Mouse (Mus musculus) right cerebral cortex, postnatal 36 days (tissue): ENCODE measurements around the gene Mast3.

ENCODE experiments used
- DNase-seq, 2 experiments: peaks; one replicate each; pipeline ENCODE4 v3.0.0; 2022; ENCODE audit warnings: low spot score in 2 of 2, mixed read lengths in 1 of 2

The Mast3 gene

DNA sequence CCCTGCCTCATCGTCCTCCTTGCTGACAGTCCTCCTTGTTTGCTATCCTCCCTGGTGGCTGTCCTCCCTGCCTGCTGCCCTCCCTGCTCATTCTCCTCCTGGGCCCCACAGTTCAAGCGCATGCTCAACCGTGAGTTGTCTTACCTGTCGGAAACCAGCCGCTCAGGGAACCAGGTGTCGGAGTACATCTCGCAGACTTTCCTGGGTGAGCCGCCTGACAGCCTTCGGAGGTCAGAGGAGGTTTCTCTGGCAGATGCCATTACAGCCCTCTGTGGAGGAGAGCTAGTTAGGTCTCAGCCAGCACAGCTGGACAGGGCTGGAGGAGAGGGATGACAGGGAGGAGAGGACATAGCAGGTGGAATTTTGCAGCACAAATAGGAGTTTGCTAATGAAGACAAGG lies 58.2 kb downstream of the Mast3 start:
- DNase-seq: no peak

DNA sequence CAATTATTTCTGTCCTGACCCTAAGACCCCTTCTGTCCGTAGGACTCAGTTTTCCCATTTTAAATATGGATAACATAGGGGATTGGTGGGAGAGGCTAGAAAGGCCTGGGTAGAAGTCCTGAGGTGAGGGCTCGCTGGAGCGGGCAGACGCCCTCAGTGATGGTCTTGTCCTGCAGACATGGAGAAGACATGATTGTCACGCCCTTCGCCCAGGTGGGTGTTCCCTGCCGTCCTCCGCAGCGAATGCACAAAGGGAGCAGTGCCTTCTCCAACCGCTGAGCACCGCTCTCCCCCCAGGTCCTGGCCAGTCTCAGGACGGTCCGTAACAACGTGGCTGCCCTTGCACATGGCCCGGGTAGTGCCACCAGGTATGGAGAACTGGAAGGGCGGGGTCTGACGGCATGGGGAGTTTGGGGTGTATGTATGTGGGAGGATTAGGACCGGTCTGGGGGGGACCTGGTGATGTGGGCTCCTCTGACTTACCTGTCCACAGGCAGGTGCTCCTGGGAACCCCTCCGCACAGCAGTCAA lies 59.1 kb downstream of the Mast3 start:
- no peak for DNase-seq

GRCm38 (mm10) chr8:70744806-70745205 lies 60.0 kb downstream of the Mast3 start:
- DNase-seq: no peak

DNA sequence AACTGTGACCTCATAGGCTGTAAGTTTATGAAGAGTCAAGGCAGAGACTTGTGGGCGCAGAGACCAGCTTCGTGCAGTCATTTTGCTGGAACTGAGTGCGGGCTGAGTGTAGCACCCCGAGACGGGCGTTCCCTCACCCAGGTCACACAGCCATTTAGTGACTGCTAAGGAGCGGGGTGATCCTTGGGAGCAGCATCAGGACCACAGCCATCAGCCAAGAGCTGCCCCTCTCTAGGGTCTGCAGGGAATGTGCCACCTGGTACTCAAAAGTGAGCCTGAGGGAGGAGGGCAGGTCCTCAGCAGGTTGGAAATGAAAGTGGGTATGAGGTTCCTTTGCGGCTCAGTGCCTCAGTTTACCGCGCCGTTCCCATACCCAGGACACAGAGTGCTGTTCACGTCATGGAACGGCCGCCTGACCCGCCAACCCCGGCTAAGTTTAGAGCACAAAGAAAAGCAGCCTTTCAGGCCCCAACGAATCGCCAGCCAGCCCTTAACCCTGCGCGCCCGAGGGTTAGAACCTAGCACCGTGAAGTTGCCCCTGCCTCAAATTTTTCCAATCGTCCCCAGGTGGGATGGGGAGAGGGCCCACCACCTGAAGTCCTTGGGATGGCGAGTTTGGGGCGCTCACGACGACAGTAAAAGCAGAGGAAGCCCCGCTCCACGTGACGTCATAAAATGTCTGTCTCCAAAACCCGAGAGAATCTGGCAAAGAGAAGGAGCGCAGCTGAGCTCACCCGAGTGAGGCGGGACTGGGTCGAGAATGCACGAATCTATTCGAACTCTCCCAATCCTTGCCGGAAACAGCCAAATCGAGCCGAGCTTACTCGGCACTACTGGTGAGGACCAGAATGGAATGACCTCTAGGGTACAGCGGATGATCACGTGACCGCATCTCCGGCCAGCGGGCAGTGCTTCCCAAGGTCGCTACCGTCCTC lies 60.9 kb downstream of the Mast3 start:
- DNase-seq: no peak

GRCm38 (mm10) chr8:70742981-70743655 lies 61.7 kb downstream of the Mast3 start:
- DNase-seq: no peak

- no peak for DNase-seq
Measured at GRCm38 (mm10) chr8:70742176-70742575, 62.7 kb downstream of the Mast3 start.

- no peak for DNase-seq
Measured at GRCm38 (mm10) chr8:70741661-70742060, 63.2 kb downstream of the Mast3 start.

GRCm38 (mm10) chr8:70738211-70738610 lies 66.6 kb downstream of the Mast3 start:
- no peak for DNase-seq

GRCm38 (mm10) chr8:70737705-70738104 lies 67.1 kb downstream of the Mast3 start:
- no peak for DNase-seq

DNA sequence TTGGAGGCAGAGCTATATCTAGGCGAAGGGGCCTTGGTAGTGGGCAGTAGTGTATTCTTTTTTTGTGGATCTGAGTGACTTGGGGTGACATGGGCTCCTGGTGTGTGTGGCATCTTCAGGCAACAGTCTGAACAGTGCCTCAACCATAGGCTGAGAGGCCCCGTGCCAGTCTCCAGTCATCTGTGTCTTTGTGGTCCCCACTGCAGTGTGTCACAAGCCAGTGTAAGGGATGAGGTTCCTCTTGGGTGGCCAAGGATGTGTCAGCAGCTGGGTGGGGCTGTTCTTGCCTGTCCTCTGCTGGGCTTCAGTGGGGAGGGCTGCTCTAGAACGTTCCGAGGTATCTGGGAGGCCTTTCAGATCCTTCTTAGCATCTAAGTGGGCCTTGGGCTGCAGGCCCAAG lies 73.9 kb downstream of the Mast3 start:
- no peak for DNase-seq

DNA sequence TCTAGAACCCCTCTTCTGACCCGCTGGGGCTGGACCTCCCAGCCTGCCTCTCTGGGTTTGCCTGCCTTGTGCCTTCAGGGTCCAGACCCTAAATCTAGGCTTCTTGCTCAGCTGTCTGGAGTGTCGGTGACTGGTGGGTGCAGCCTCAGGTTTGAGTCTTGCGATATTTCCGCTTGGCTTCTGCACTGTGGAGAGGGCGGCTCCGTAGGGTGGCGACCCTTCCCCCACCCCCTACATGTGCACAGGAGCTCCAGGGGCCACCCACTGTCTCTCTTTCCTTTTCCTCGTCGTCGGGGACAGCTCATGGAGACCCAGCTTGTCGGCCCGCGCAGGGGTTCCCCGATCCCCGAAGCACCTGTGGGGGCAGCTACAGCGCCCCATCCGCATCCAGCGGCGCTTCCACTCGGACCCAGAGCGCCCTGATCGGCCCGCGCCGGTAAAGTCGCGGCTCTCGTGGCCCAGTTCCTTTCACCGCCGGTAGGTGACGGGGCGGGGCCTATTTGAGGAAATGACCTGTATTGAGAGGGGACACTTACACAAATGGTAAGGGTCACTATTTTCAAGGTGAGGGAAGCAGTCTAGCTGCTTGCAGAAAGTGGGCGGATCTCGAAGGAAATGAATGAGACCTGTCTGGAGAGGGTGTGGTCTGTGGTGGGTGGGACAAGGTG lies 74.9 kb downstream of the Mast3 start:
- DNase-seq: no peak
